In genomic region chr11:83969040-83969439, GRCm38 (mm10) we compare ENCODE assay signal across 19 mouse cellular contexts. TPM values are rescaled to one million over a fixed set of nuclear protein-coding genes. Genes with fewer than 3 reads are reported as not detected.
DNase-seq lines count a peak whose midpoint lies in the region; ATAC-seq and TF ChIP-seq lines count a peak whose summit lies in the region.
"Had no signal": no experiment of that assay in that cellular context is flagged by ENCODE, and none has a peak within 500 bp of the region (broad histone marks: within the 10 kb centered on the region; RNA-seq: fewer than 3 reads in every experiment).

No protein-coding gene starts in this region.

- peak; percentile 40 for TF ChIP-seq CTCF in layer of hippocampus, adult 2 months (conservative IDR thresholded peaks at IDR 0.05)

- no peak for DNase-seq in layer of hippocampus, adult 2 months (ENCODE audit: low spot score in 2 of 2)
- no peak for DNase-seq in layer of hippocampus, adult 9-10 months (ENCODE audit: low spot score)
- DNase-seq in B cell, adult 2 months = peak; percentile 1 to 12
- peak; percentile 9 for DNase-seq in ES-CJ7 (ENCODE audit: low read depth, low spot score)
- DNase-seq in gastrocnemius, postnatal 4 days (ENCODE audit: low spot score in 2 of 2) = no peak
- DNase-seq in urinary bladder, adult 18-20 months (ENCODE audit: low spot score in 2 of 2) = no peak
- DNase-seq: adrenal gland, adult 2 months; cerebellum, adult 11 months; cerebellum, postnatal 10 days; embryo, embryonic 11 days; forebrain, postnatal 0 days; heart, adult 18-20 months; kidney, adult 18-20 months; kidney, postnatal 10 days; lung, postnatal 36 days; right cerebral cortex, postnatal 14 days had no signal

- ATAC-seq in common myeloid progenitor, adult 5-6 weeks (replicated peaks; ENCODE audit: low read depth, poor library complexity, severe bottlenecking) = peak; percentile 46; the same call in 1 of the 2 replicates
- ATAC-seq: forebrain, postnatal 0 days had no signal

- H3K27ac ChIP-seq in layer of hippocampus, adult 2 months = no peak overlapping the region
- H3K27ac ChIP-seq: limb, embryonic 15.5 days; neural tube, embryonic 15.5 days had no signal

- H3K4me3 ChIP-seq in layer of hippocampus, adult 2 months = no peak overlapping the region
- H3K4me3 ChIP-seq: limb, embryonic 15.5 days; neural tube, embryonic 15.5 days had no signal

RNA-seq across cellular contexts. Expression of gene Synrg, which starts 4.8 kb away (rescaled TPM):
- total RNA-seq in layer of hippocampus, adult 2 months (2021) = 10 to 100 TPM; 68.2 to 72.1 TPM
- 17.5 and 21.0 TPM in 2 replicates for total RNA-seq in common myeloid progenitor, adult 5-6 weeks (2017)
- 10 to 100 TPM; 40.7 to 46.2 TPM for total RNA-seq in gastrocnemius, postnatal 4 days (2021)

RNA-seq across cellular contexts. Expression of gene Ddx52, which starts 27.2 kb away (rescaled TPM):
- 10 to 100 TPM; 13.0 to 15.6 TPM for total RNA-seq in layer of hippocampus, adult 2 months (2021)
- 68.2 and 71.4 TPM in 2 replicates for total RNA-seq in common myeloid progenitor, adult 5-6 weeks (2017)
- 10 to 100 TPM; 13.3 to 15.3 TPM for total RNA-seq in gastrocnemius, postnatal 4 days (2021)

Comparison
In these comparisons a context has a peak if more than half of its experiments do, and no peak if none do; other contexts are left out.
1. DNase-seq: peak in B cell, adult 2 months (2 of 2) and ES-CJ7 (single experiment); none in layer of hippocampus, adult 2 months (0 of 2), layer of hippocampus, adult 9-10 months (single experiment), gastrocnemius, postnatal 4 days (0 of 2) and urinary bladder, adult 18-20 months (0 of 2).